Mouse (Mus musculus) liver, embryonic 12.5 days (tissue): ENCODE data around the gene Kat6b. TPM values are rescaled to one million over a fixed set of nuclear protein-coding genes. Genes with fewer than 3 reads are reported as not detected.
"Not testable (repeated sequence)": the region's sequence is repeated elsewhere in the genome, so short reads cannot be mapped to it uniquely, and the experiment has no call there.

ENCODE experiments used
- ATAC-seq: fragments of 200-750 bp; cut with Nextera tagmentation; 2 replicates; pipeline ENCODE4 v1.8.0; 2017; ENCODE audit warnings: moderate number of reproducible peaks, mild to moderate bottlenecking, moderate library complexity
- H3K27ac ChIP-seq: fragments of 300-500 bp; sonication (generic); 2 replicates; pipeline ENCODE4 v1.5.1; 2016; ENCODE audit warnings: mild to moderate bottlenecking
- H3K27me3 ChIP-seq: fragments of 300-500 bp; sonication (generic); replicated peaks from 2 replicates; pipeline ENCODE4 v1.6.1; 2016; ENCODE audit warnings: mild to moderate bottlenecking, moderate library complexity
- H3K36me3 ChIP-seq: fragments of 300-500 bp; sonication (generic); 2 replicates; pipeline ENCODE4 v1.6.1; 2016; ENCODE audit warnings: mild to moderate bottlenecking, moderate library complexity
- H3K4me1 ChIP-seq: fragments of 300-500 bp; sonication (generic); 2 replicates; pipeline ENCODE4 v1.6.1; 2016
- H3K4me2 ChIP-seq: fragments of 300-500 bp; sonication (generic); 2 replicates; pipeline ENCODE4 v1.6.1; 2016; ENCODE audit warnings: mild to moderate bottlenecking, moderate library complexity
- H3K4me3 ChIP-seq: fragments of 300-500 bp; sonication (generic); 2 replicates; pipeline ENCODE4 v1.5.1; 2016; ENCODE audit warnings: mild to moderate bottlenecking, moderate library complexity
- H3K9ac ChIP-seq: fragments of 300-500 bp; sonication (generic); 2 replicates; pipeline ENCODE4 v1.6.1; 2016; ENCODE audit warnings: mild to moderate bottlenecking, moderate library complexity
- H3K9me3 ChIP-seq: fragments of 300-500 bp; sonication (generic); replicated peaks from 2 replicates; pipeline ENCODE4 v1.6.1; 2016; ENCODE audit warnings: mild to moderate bottlenecking, moderate library complexity
- WGBS: fragments of 180-500 bp; shearing (Covaris S2); methylation state at CpG from one replicate; pipeline ENCODE4 v1.1.7; 2016; ENCODE audit not compliant: insufficient replicate concordance; 5-methylcytosine and 5-hydroxymethylcytosine counted together
- polyA plus RNA-seq: library from polyadenylated mRNA; unstranded; fragments of >200 nt; fragmentation: Nextera tagmentation; extraction: Ambion mirVana; gene quantifications from 2 replicates; pipeline ENCODE4 v1.2.1, GENCODE M21; 2016

Kat6b gene
- polyA plus RNA-seq, 1 experiment from 2014 or later = 3.9 TPM

GRCm38 (mm10) chr14:21511438-21511837, 30.2 kb downstream of the Kat6b start:
- ATAC-seq = no peak
- no peaks in the 10 kb centered on the region for H3K9me3 ChIP-seq
- no peak overlapping the region for H3K4me3 ChIP-seq
- H3K36me3 ChIP-seq = peaks cover 2% of the 10 kb centered on the region
- no peak overlapping the region for H3K9ac ChIP-seq
- H3K27ac ChIP-seq = no peak overlapping the region
- H3K27me3 ChIP-seq = no peaks in the 10 kb centered on the region
- peaks cover 28% of the 10 kb centered on the region for H3K4me1 ChIP-seq
- WGBS = 85% methylated on average over 6 of the region's 6 CpGs
- H3K4me2 ChIP-seq = no peak overlapping the region

- Histone ChIP-seq H3K27ac (no peak overlapping the region), H3K27me3 (no peaks in the 10 kb centered on the region), H3K9ac (no peak overlapping the region), H3K9me3 (no peaks in the 10 kb centered on the region), H3K36me3 (peaks cover 22% of the 10 kb centered on the region), H3K4me2 (no peak overlapping the region), H3K4me3 (no peak overlapping the region), H3K4me1 (peaks cover 41% of the 10 kb centered on the region)
- no peak for ATAC-seq
- 84% methylated on average over 5 of the region's 5 CpGs for WGBS
Measured at GRCm38 (mm10) chr14:21515505-21515904, 34.3 kb downstream of the Kat6b start.

DNA sequence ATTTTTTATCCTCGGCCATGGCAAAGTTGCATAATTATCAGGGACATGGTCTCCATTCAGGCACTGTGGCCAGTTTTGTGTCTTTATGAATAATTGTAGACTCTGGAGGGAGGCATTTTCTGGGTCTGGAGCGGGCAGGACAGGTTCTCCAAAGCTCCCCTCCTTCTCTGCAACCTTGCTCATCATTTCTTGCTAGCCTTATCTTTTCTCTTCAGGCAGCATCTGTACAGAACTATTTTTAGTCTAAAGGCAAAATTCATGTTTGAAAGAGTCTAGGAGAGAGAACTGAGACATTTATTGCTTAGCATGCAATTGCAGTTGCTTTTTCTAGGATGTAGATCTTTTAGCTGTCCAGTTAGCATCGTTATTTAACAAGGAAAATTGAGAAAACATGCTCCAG, 38.1 kb downstream of the Kat6b start:
- Histone ChIP-seq H3K27me3 (no peaks in the 10 kb centered on the region), H3K9me3 (no peaks in the 10 kb centered on the region), H3K4me2 (peak overlapping the region; percentile 56), H3K4me1 (peaks cover 59% of the 10 kb centered on the region), H3K36me3 (peaks cover 22% of the 10 kb centered on the region), H3K4me3 (no peak overlapping the region), H3K27ac (peak overlapping the region; percentile 72), H3K9ac (peak overlapping the region; percentile 52)
- peak; percentile 84 for ATAC-seq
- WGBS = 39% methylated on average over 3 of the region's 3 CpGs

GRCm38 (mm10) chr14:21520496-21520895, 39.3 kb downstream of the Kat6b start:
- Histone ChIP-seq H3K9me3 (no peaks in the 10 kb centered on the region), H3K9ac (no peak overlapping the region), H3K27me3 (no peaks in the 10 kb centered on the region), H3K4me2 (no peak overlapping the region), H3K27ac (0 out of 2 replicates have a peak overlapping the region, but pooled peaks have one; percentile 4), H3K4me3 (no peak overlapping the region), H3K36me3 (peaks cover 22% of the 10 kb centered on the region), H3K4me1 (peaks cover 54% of the 10 kb centered on the region)
- no peak for ATAC-seq
- WGBS = 89% methylated on average over 7 of the region's 7 CpGs

GRCm38 (mm10) chr14:21521496-21521895, 40.3 kb downstream of the Kat6b start:
- H3K4me3 ChIP-seq, H3K27me3 ChIP-seq, H3K27ac ChIP-seq, ATAC-seq, H3K4me2 ChIP-seq, H3K9ac ChIP-seq, H3K9me3 ChIP-seq: not testable (repeated sequence)
- 69% methylated on average over 4 of the region's 4 CpGs for WGBS
- peaks cover 54% of the 10 kb centered on the region for H3K4me1 ChIP-seq
- peaks cover 20% of the 10 kb centered on the region for H3K36me3 ChIP-seq

- Histone ChIP-seq H3K9ac (no peak overlapping the region), H3K4me3 (no peak overlapping the region), H3K27ac (no peak overlapping the region), H3K36me3 (peaks cover 10% of the 10 kb centered on the region), H3K4me1 (peaks cover 54% of the 10 kb centered on the region), H3K27me3 (no peaks in the 10 kb centered on the region), H3K9me3 (no peaks in the 10 kb centered on the region), H3K4me2 (no peak overlapping the region)
- ATAC-seq = no peak
- WGBS = 75% methylated on average over 16 of the region's 16 CpGs
Measured at GRCm38 (mm10) chr14:21522312-21522978, 41.2 kb downstream of the Kat6b start.

DNA sequence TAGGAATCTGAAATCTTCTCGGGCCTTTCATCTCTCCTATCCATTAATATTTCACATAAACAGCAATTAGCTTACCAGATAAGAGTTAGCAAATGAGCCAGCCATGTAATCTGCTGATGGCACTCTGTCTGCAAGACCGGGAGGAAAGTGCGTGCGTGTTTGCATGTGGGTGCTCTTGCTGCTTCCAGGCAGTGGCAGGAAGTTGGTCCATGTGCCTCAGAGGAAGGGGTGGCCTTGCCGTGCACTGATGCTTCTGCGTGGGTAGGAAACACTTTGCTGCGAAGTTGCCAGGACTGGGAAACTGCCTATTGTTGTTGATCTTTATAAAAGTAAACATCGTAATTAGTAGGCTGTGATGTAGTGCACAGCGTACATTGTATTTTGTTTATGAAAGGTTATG, 42.0 kb downstream of the Kat6b start:
- no peak for ATAC-seq
- Histone ChIP-seq H3K9me3 (no peaks in the 10 kb centered on the region), H3K4me3 (no peak overlapping the region), H3K9ac (no peak overlapping the region), H3K36me3 (peaks cover 4% of the 10 kb centered on the region; the same call in 1 of the 2 replicates), H3K4me2 (no peak overlapping the region), H3K4me1 (peaks cover 57% of the 10 kb centered on the region), H3K27me3 (no peaks in the 10 kb centered on the region), H3K27ac (no peak overlapping the region)
- WGBS = 38% methylated on average over 9 of the region's 9 CpGs

- no peak overlapping the region for H3K27ac ChIP-seq
Measured at GRCm38 (mm10) chr14:21523851-21524441, 42.7 kb downstream of the Kat6b start.

GRCm38 (mm10) chr14:21525674-21526073, 44.4 kb downstream of the Kat6b start:
- Histone ChIP-seq H3K9ac (no peak overlapping the region), H3K27ac (no peak overlapping the region), H3K9me3 (no peaks in the 10 kb centered on the region), H3K4me2 (no peak overlapping the region), H3K27me3 (no peaks in the 10 kb centered on the region), H3K36me3 (no peaks in the 10 kb centered on the region), H3K4me3 (no peak overlapping the region), H3K4me1 (peaks cover 40% of the 10 kb centered on the region)
- WGBS = 59% methylated on average over 4 of the region's 4 CpGs
- no peak for ATAC-seq

More at GRCm38 (mm10) chr14:21523851-21524441, 42.7 kb downstream of the Kat6b start:
- no peak overlapping the region for H3K9ac ChIP-seq
- no peak overlapping the region for H3K4me3 ChIP-seq
- peaks cover 50% of the 10 kb centered on the region for H3K4me1 ChIP-seq
- no peaks in the 10 kb centered on the region for H3K9me3 ChIP-seq
- no peaks in the 10 kb centered on the region for H3K27me3 ChIP-seq
- H3K36me3 ChIP-seq = no peaks in the 10 kb centered on the region
- no peak for ATAC-seq
- H3K4me2 ChIP-seq = no peak overlapping the region
- WGBS = 63% methylated on average over 3 of the region's 3 CpGs

DNA sequence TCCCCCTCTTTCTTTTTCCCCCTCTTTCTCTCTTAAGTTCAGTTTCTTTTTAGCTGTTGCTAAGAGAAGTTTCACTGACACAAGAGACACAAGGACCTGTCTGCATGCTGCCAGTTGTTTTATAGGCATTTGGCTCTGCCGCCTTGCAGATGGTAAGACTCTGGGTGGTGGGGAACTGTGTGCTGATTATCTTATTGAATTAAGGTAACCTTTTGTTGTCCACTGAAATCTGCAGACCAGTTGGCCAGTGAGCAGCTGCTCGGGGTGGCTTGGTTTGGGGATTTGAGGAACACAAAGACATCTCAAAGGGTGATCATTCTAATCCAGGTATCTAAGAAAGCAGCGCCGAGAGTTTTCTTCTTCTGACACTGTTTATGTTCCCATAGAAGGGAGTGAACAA, 52.3 kb downstream of the Kat6b start:
- Histone ChIP-seq H3K27me3 (no peaks in the 10 kb centered on the region), H3K4me3 (no peak overlapping the region), H3K4me2 (no peak overlapping the region), H3K36me3 (no peaks in the 10 kb centered on the region), H3K9ac (no peak overlapping the region), H3K4me1 (peaks cover 27% of the 10 kb centered on the region), H3K27ac (no peak overlapping the region), H3K9me3 (no peaks in the 10 kb centered on the region)
- WGBS = 76% methylated on average over 4 of the region's 4 CpGs
- ATAC-seq = no peak

- WGBS = 67% methylated on average over 2 of the region's 2 CpGs
- H3K27ac ChIP-seq = no peak overlapping the region
- no peak overlapping the region for H3K4me3 ChIP-seq
- no peaks in the 10 kb centered on the region for H3K36me3 ChIP-seq
- ATAC-seq = no peak
- H3K9ac ChIP-seq = no peak overlapping the region
- no peaks in the 10 kb centered on the region for H3K27me3 ChIP-seq
- H3K4me2 ChIP-seq = no peak overlapping the region
- H3K9me3 ChIP-seq = no peaks in the 10 kb centered on the region
- H3K4me1 ChIP-seq = peaks cover 26% of the 10 kb centered on the region
Measured at GRCm38 (mm10) chr14:21534066-21534465, 52.8 kb downstream of the Kat6b start.

GRCm38 (mm10) chr14:21534542-21535272, 53.5 kb downstream of the Kat6b start:
- Histone ChIP-seq H3K9ac (no peak overlapping the region), H3K4me3 (no peak overlapping the region), H3K36me3 (no peaks in the 10 kb centered on the region), H3K27me3 (no peaks in the 10 kb centered on the region), H3K4me2 (no peak overlapping the region), H3K27ac (no peak overlapping the region), H3K9me3 (no peaks in the 10 kb centered on the region), H3K4me1 (peaks cover 20% of the 10 kb centered on the region)
- ATAC-seq = no peak
- WGBS = 75% methylated on average over 11 of the region's 11 CpGs
